Mouse (Mus musculus): ENCODE data around the gene Klf1. TPM values are rescaled to one million over a fixed set of nuclear protein-coding genes. Genes with fewer than 3 reads are reported as not detected.

The Klf1 gene
- polyA plus RNA-seq (2012; rRNA removed) = 0.38 and 0.43 TPM in 2 replicates

GRCm38 (mm10) chr8:84901752-84902151 lies at the start of gene Klf1:
TSS of gene Klf1 (plus strand) at chr8:84901928.
- no peak for DNase-seq (ENCODE audit: low read depth, low spot score)
- WGBS = 78% methylated on average over 3 of the region's 3 CpGs

GRCm38 (mm10) chr8:84856434-84856833 lies 45.3 kb upstream of the Klf1 start:
- DNase-seq (ENCODE audit: low read depth, low spot score) = no peak
- whole genome bisulfite sequencing = 93% methylated on average over 3 of the region's 3 CpGs

GRCm38 (mm10) chr8:84856864-84857441 lies 44.8 kb upstream of the Klf1 start, which contains the start of gene Farsa:
TSS of gene Farsa (plus strand) at chr8:84856989.
- WGBS = under 1% methylated on average over 39 of the region's 39 CpGs

GRCm38 (mm10) chr8:84871376-84872308 lies 30.1 kb upstream of the Klf1 start, which contains the start of gene Syce2:
TSS of gene Syce2 (plus strand) at chr8:84872111.
- DNase-seq (ENCODE audit: low read depth, low spot score) = peak; percentile 24
- WGBS = 6% methylated on average over 43 of the region's 46 CpGs

More at GRCm38 (mm10) chr8:84856864-84857441, 44.8 kb upstream of the Klf1 start, which contains the start of gene Farsa:
- peak; percentile 84 for DNase-seq (ENCODE audit: low read depth, low spot score)

- DNase-seq (ENCODE audit: low read depth, low spot score) = no peak
- WGBS = 3% methylated on average over 54 of the region's 54 CpGs
Measured at GRCm38 (mm10) chr8:84872309-84872965, 29.3 kb upstream of the Klf1 start.

GRCm38 (mm10) chr8:84873016-84873415 lies 28.7 kb upstream of the Klf1 start:
- WGBS = 75% methylated on average over 4 of the region's 4 CpGs
- DNase-seq (ENCODE audit: low read depth, low spot score) = no peak

- 90% methylated on average over 3 of the region's 3 CpGs for WGBS
- no peak for DNase-seq (ENCODE audit: low read depth, low spot score)
Measured at GRCm38 (mm10) chr8:84874339-84874738, 27.4 kb upstream of the Klf1 start.

GRCm38 (mm10) chr8:84877297-84878035 lies 24.3 kb upstream of the Klf1 start:
- 73% methylated on average over 3 of the region's 3 CpGs for WGBS
- no peak for DNase-seq (ENCODE audit: low read depth, low spot score)

GRCm38 (mm10) chr8:84878915-84879314 lies 22.8 kb upstream of the Klf1 start:
- no peak for DNase-seq (ENCODE audit: low read depth, low spot score)
- 79% methylated on average over 1 of the region's 1 CpGs for WGBS

- WGBS = 86% methylated on average over 4 of the region's 4 CpGs
- no peak for DNase-seq (ENCODE audit: low read depth, low spot score)
Measured at GRCm38 (mm10) chr8:84884728-84885127, 17.0 kb upstream of the Klf1 start.

- DNase-seq (ENCODE audit: low read depth, low spot score) = no peak
- WGBS = 93% methylated on average over 3 of the region's 3 CpGs
Measured at GRCm38 (mm10) chr8:84888280-84888679, 13.4 kb upstream of the Klf1 start.

GRCm38 (mm10) chr8:84889141-84889540 lies 12.6 kb upstream of the Klf1 start:
- DNase-seq (ENCODE audit: low read depth, low spot score) = no peak
- WGBS = 86% methylated on average over 1 of the region's 1 CpGs

GRCm38 (mm10) chr8:84892993-84893708 lies 8.6 kb upstream of the Klf1 start:
- 12% methylated on average over 31 of the region's 31 CpGs for WGBS
- DNase-seq (ENCODE audit: low read depth, low spot score) = no peak

GRCm38 (mm10) chr8:84893709-84894134 lies 8.0 kb upstream of the Klf1 start, which contains the start of gene Gcdh:
TSS of gene Gcdh (minus strand) at chr8:84893921.
- DNase-seq (ENCODE audit: low read depth, low spot score) = peak; percentile 99
- 0% methylated on average over 11 of the region's 11 CpGs for WGBS

GRCm38 (mm10) chr8:84895963-84896362 lies 5.8 kb upstream of the Klf1 start:
- DNase-seq (ENCODE audit: low read depth, low spot score) = no peak
- whole genome bisulfite sequencing = 81% methylated on average over 5 of the region's 5 CpGs

GRCm38 (mm10) chr8:84901071-84901470 lies 657 bp upstream of the Klf1 start:
- no peak for DNase-seq (ENCODE audit: low read depth, low spot score)
- 82% methylated on average over 4 of the region's 4 CpGs for WGBS

- WGBS = 6% methylated on average over 24 of the region's 24 CpGs
- no peak for DNase-seq (ENCODE audit: low read depth, low spot score)
Measured at GRCm38 (mm10) chr8:84902367-84902919, 715 bp downstream of the Klf1 start.

- under 1% methylated on average over 68 of the region's 68 CpGs for WGBS
- peak; percentile 44 for DNase-seq (ENCODE audit: low read depth, low spot score)
Measured at GRCm38 (mm10) chr8:84902920-84903661, 1.4 kb downstream of the Klf1 start.

All from large intestine, adult 2 months (tissue).